Mouse (Mus musculus): ENCODE data around the gene Tnfsf18. TPM values are rescaled to one million over a fixed set of nuclear protein-coding genes. Genes with fewer than 3 reads are reported as not detected.

Gene Tnfsf18
- total RNA-seq, 1 experiment, result 0.31 TPM

DNA sequence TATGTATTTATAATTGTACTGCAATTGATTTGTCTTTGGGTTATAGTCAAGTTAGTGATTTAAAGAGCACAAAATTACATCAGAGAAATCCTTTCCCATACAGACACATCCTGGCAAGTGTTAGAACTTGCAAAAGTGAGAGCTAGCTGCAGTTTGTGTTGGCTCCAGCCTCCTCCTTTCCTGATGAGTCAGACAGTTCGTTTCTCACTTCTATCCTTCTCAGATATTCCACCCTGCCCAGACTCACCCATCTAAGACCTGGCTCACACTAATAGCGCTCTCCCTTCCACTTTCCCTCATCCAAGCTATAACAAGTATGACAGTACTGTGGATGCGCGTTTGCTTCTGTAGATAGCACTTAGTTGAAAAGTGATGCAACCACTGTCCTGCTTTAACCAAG lies 11.9 kb downstream of the Tnfsf18 start:
- in situ Hi-C loops (cut with MboI; ENCODE audit: low sequenced_read_pairs in 2 of 2, unreplicated experiment in 2 of 2), result no loop called here
- Histone ChIP-seq H3K9me3 (ENCODE audit: control insufficient read depth, insufficient read depth, low read depth, low read length) (no peaks in the 10 kb centered on the region), H3K4me1 (ENCODE audit: control insufficient read depth in 2 of 2, insufficient read depth in 2 of 2, low read length in 2 of 2, poor library complexity in 1 of 2) (no peaks in the 10 kb centered on the region), H3K4me3 (ENCODE audit: insufficient read depth in 1 of 2, low read depth in 1 of 2, low read length in 2 of 2, poor library complexity in 1 of 2, severe bottlenecking in 1 of 2) (no peak overlapping the region), H3K36me3 (ENCODE audit: control insufficient read depth, insufficient read depth, low read length, poor library complexity, severe bottlenecking) (no peaks in the 10 kb centered on the region), H3K9ac (ENCODE audit: insufficient read depth, low read depth, low read length, poor library complexity, severe bottlenecking) (no peak overlapping the region), H3K27ac (ENCODE audit: insufficient read depth, low read depth, low read length, poor library complexity, severe bottlenecking) (no peak overlapping the region)
- TF ChIP-seq MAFK (IDR thresholded peaks at IDR 0.05; ENCODE audit: insufficient read depth, low read depth, low read length) (no peak), ZNF384 (IDR thresholded peaks at IDR 0.05; ENCODE audit: low read depth, low read length) (no peak), HCFC1 (IDR thresholded peaks at IDR 0.05; ENCODE audit: borderline replicate concordance, insufficient read depth, low read length) (no peak), ZC3H11A (IDR thresholded peaks at IDR 0.05; ENCODE audit: borderline replicate concordance, low read depth, low read length) (no peak), CHD2 (IDR thresholded peaks at IDR 0.05; ENCODE audit: low read depth, low read length) (no peak)
- no peak for DNase-seq (ENCODE audit: low read depth, low spot score)

DNA sequence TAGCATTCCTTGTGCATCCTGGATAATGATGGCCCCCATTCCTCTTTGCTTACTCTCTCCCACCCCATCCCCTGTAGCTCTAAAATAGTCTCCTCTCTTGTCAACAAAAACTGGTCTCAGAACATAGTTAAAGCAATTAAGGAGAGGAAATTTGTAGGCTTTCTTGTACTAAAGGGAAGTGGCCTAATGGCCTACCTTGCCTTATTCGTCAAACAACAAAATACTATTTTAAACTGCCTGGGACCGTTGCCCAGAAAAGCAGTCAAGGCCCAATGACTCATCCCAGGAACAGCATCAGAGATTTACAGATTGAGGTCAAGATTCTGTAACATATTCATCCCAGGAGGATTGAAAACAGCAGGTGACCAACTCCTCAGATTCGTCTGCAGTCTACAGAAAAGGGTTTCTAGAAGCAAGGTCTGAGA lies 13.2 kb downstream of the Tnfsf18 start:
- Histone ChIP-seq H3K9me3 (ENCODE audit: control insufficient read depth, insufficient read depth, low read depth, low read length) (no peaks in the 10 kb centered on the region), H3K9ac (ENCODE audit: insufficient read depth, low read depth, low read length, poor library complexity, severe bottlenecking) (no peak overlapping the region), H3K4me3 (ENCODE audit: insufficient read depth in 1 of 2, low read depth in 1 of 2, low read length in 2 of 2, poor library complexity in 1 of 2, severe bottlenecking in 1 of 2) (no peak overlapping the region), H3K36me3 (ENCODE audit: control insufficient read depth, insufficient read depth, low read length, poor library complexity, severe bottlenecking) (no peaks in the 10 kb centered on the region), H3K4me1 (ENCODE audit: control insufficient read depth in 2 of 2, insufficient read depth in 2 of 2, low read length in 2 of 2, poor library complexity in 1 of 2) (no peaks in the 10 kb centered on the region), H3K27ac (ENCODE audit: insufficient read depth, low read depth, low read length, poor library complexity, severe bottlenecking) (no peak overlapping the region)
- in situ Hi-C loops (cut with MboI; ENCODE audit: low sequenced_read_pairs in 2 of 2, unreplicated experiment in 2 of 2), result no loop called here
- DNase-seq (ENCODE audit: low read depth, low spot score), result no peak
- TF ChIP-seq CHD2 (IDR thresholded peaks at IDR 0.05; ENCODE audit: low read depth, low read length) (no peak), HCFC1 (IDR thresholded peaks at IDR 0.05; ENCODE audit: borderline replicate concordance, insufficient read depth, low read length) (no peak), MAFK (IDR thresholded peaks at IDR 0.05; ENCODE audit: insufficient read depth, low read depth, low read length) (no peak), ZC3H11A (IDR thresholded peaks at IDR 0.05; ENCODE audit: borderline replicate concordance, low read depth, low read length) (no peak), ZNF384 (IDR thresholded peaks at IDR 0.05; ENCODE audit: low read depth, low read length) (no peak)

DNA sequence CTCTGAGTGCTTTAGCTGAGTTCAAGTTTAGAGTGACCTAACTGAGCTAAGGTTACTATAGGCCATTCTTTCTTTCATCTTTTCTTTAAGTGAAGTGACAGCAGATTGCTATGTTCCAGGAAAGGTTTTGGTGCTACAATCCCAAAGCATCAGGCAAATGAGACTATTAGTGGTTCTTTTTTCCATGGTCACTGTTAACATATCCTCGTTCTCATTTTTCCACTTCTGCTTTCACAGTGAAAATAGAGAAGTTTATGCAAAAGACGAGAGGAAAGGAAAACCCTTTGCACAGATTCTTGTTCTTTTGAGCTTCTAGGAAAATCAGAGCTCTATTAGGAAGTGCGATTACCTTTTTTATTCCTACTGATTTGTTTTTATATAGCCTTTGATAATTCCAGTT lies 22.9 kb downstream of the Tnfsf18 start:
- Histone ChIP-seq H3K36me3 (ENCODE audit: control insufficient read depth, insufficient read depth, low read length, poor library complexity, severe bottlenecking) (no peaks in the 10 kb centered on the region), H3K4me1 (ENCODE audit: control insufficient read depth in 2 of 2, insufficient read depth in 2 of 2, low read length in 2 of 2, poor library complexity in 1 of 2) (no peaks in the 10 kb centered on the region), H3K4me3 (ENCODE audit: insufficient read depth in 1 of 2, low read depth in 1 of 2, low read length in 2 of 2, poor library complexity in 1 of 2, severe bottlenecking in 1 of 2) (no peak overlapping the region), H3K9me3 (ENCODE audit: control insufficient read depth, insufficient read depth, low read depth, low read length) (no peaks in the 10 kb centered on the region), H3K27ac (ENCODE audit: insufficient read depth, low read depth, low read length, poor library complexity, severe bottlenecking) (no peak overlapping the region), H3K9ac (ENCODE audit: insufficient read depth, low read depth, low read length, poor library complexity, severe bottlenecking) (no peak overlapping the region)
- TF ChIP-seq ZC3H11A (IDR thresholded peaks at IDR 0.05; ENCODE audit: borderline replicate concordance, low read depth, low read length) (no peak), CHD2 (IDR thresholded peaks at IDR 0.05; ENCODE audit: low read depth, low read length) (no peak), HCFC1 (IDR thresholded peaks at IDR 0.05; ENCODE audit: borderline replicate concordance, insufficient read depth, low read length) (no peak), MAFK (IDR thresholded peaks at IDR 0.05; ENCODE audit: insufficient read depth, low read depth, low read length) (no peak), ZNF384 (IDR thresholded peaks at IDR 0.05; ENCODE audit: low read depth, low read length) (no peak)
- DNase-seq (ENCODE audit: low read depth, low spot score), result no peak
- in situ Hi-C loops (cut with MboI; ENCODE audit: low sequenced_read_pairs in 2 of 2, unreplicated experiment in 2 of 2), result no loop called here

DNA sequence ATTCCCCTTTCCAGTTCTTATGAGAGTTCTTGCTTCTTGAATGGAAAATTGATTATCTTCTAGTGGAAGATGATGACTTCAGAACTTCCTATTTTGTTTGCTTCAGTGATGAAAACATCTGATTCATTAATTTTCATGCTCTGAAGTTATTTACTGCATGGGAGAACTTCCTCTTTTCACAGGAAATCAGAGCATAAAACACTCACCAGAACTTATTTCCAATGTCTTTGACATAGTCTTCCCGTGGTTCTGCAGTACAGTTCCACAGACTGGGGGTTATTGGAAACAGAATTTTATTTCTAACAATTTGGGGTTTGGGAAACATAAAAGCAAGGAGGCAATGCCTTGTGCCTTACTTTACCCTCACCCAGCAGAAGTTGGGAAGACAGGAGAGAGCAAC lies 25.8 kb downstream of the Tnfsf18 start:
- Histone ChIP-seq H3K9ac (ENCODE audit: insufficient read depth, low read depth, low read length, poor library complexity, severe bottlenecking) (no peak overlapping the region), H3K27ac (ENCODE audit: insufficient read depth, low read depth, low read length, poor library complexity, severe bottlenecking) (no peak overlapping the region), H3K36me3 (ENCODE audit: control insufficient read depth, insufficient read depth, low read length, poor library complexity, severe bottlenecking) (no peaks in the 10 kb centered on the region), H3K9me3 (ENCODE audit: control insufficient read depth, insufficient read depth, low read depth, low read length) (no peaks in the 10 kb centered on the region), H3K4me3 (ENCODE audit: insufficient read depth in 1 of 2, low read depth in 1 of 2, low read length in 2 of 2, poor library complexity in 1 of 2, severe bottlenecking in 1 of 2) (no peak overlapping the region), H3K4me1 (ENCODE audit: control insufficient read depth in 2 of 2, insufficient read depth in 2 of 2, low read length in 2 of 2, poor library complexity in 1 of 2) (no peaks in the 10 kb centered on the region)
- TF ChIP-seq CHD2 (IDR thresholded peaks at IDR 0.05; ENCODE audit: low read depth, low read length) (no peak), ZC3H11A (IDR thresholded peaks at IDR 0.05; ENCODE audit: borderline replicate concordance, low read depth, low read length) (no peak), MAFK (IDR thresholded peaks at IDR 0.05; ENCODE audit: insufficient read depth, low read depth, low read length) (no peak), HCFC1 (IDR thresholded peaks at IDR 0.05; ENCODE audit: borderline replicate concordance, insufficient read depth, low read length) (no peak), ZNF384 (IDR thresholded peaks at IDR 0.05; ENCODE audit: low read depth, low read length) (no peak)
- DNase-seq (ENCODE audit: low read depth, low spot score), result no peak
- in situ Hi-C loops (cut with MboI; ENCODE audit: low sequenced_read_pairs in 2 of 2, unreplicated experiment in 2 of 2), result no loop called here

DNA sequence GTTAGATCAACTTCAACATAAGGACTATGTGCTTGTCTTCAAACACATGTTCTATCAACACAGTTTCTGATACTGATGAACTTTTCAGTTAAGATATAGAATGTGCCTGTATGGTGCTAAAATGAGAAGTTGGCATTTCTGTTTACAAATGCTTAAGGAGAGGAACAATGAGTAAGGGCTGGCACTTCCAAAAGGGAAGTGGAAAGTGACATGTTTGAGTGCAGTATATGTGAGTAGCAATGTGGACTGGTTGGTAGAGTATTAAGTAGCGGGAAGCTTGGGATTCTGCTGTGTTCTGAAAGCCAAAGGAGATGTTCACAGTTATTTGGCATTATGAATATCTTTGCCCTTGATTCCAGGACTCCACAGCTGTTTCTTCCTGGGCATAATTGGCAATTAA lies 33.7 kb downstream of the Tnfsf18 start:
- H3K27ac ChIP-seq (ENCODE audit: insufficient read depth, low read depth, low read length, poor library complexity, severe bottlenecking), result no peak overlapping the region
- no peaks in the 10 kb centered on the region for H3K4me1 ChIP-seq (ENCODE audit: control insufficient read depth in 2 of 2, insufficient read depth in 2 of 2, low read length in 2 of 2, poor library complexity in 1 of 2)
- H3K9ac ChIP-seq (ENCODE audit: insufficient read depth, low read depth, low read length, poor library complexity, severe bottlenecking), result no peak overlapping the region
- no peak for DNase-seq (ENCODE audit: low read depth, low spot score)
- no peak overlapping the region for H3K4me3 ChIP-seq (ENCODE audit: insufficient read depth in 1 of 2, low read depth in 1 of 2, low read length in 2 of 2, poor library complexity in 1 of 2, severe bottlenecking in 1 of 2)
- H3K36me3 ChIP-seq (ENCODE audit: control insufficient read depth, insufficient read depth, low read length, poor library complexity, severe bottlenecking), result no peaks in the 10 kb centered on the region
- H3K9me3 ChIP-seq (ENCODE audit: control insufficient read depth, insufficient read depth, low read depth, low read length), result no peaks in the 10 kb centered on the region
- in situ Hi-C loops (cut with MboI; ENCODE audit: low sequenced_read_pairs in 2 of 2, unreplicated experiment in 2 of 2), result no loop called here
- TF ChIP-seq ZNF384 (IDR thresholded peaks at IDR 0.05; ENCODE audit: low read depth, low read length), result no peak
- TF ChIP-seq ZC3H11A (IDR thresholded peaks at IDR 0.05; ENCODE audit: borderline replicate concordance, low read depth, low read length), result no peak
- TF ChIP-seq MAFK (IDR thresholded peaks at IDR 0.05; ENCODE audit: insufficient read depth, low read depth, low read length), result no peak
- TF ChIP-seq CHD2 (IDR thresholded peaks at IDR 0.05; ENCODE audit: low read depth, low read length), result no peak
- TF ChIP-seq HCFC1 (IDR thresholded peaks at IDR 0.05; ENCODE audit: borderline replicate concordance, insufficient read depth, low read length), result no peak

Measured in ES-E14 (cell line).